Mouse (Mus musculus) layer of hippocampus, postnatal 14 days (tissue): ENCODE results near the gene Zbed4. TPM values are rescaled to one million over a fixed set of nuclear protein-coding genes. Genes with fewer than 3 reads are reported as not detected.

ENCODE experiments used
- total RNA-seq, 2 experiments: library from RNA; stranded (reverse); gene quantifications; 2 replicates each; pipeline ENCODE4 v1.2.3; 2021

Gene Zbed4
- total RNA-seq, 2 experiments from 2014 or later = 12.9 to 13.5 TPM

Other genes starting within 250 kb of the Zbed4 start
- gene Zdhhc25, start 151.4 kb upstream of the Zbed4 start, total RNA-seq = not detected
- 10 to 100 TPM; 50.1 to 50.2 TPM for gene Brd1, start 17.4 kb upstream of the Zbed4 start, total RNA-seq
- gene Alg12, start 67.7 kb downstream of the Zbed4 start, total RNA-seq = 10 to 100 TPM in 1 of 2 experiments, 1 to 10 TPM in 1; 9.2 to 12.0 TPM
- gene Creld2, start 68.0 kb downstream of the Zbed4 start, total RNA-seq = 10 to 100 TPM; 17.3 to 26.1 TPM
- gene Pim3, start 110.5 kb downstream of the Zbed4 start, total RNA-seq = 10 to 100 TPM; 40.8 to 48.4 TPM
- gene Ttll8, start 202.8 kb downstream of the Zbed4 start, total RNA-seq = 1 to 10 TPM; 2.0 to 2.9 TPM
- gene Mlc1, start 227.3 kb downstream of the Zbed4 start, total RNA-seq = 100 to 1,000 TPM; 132 to 137 TPM
- not detected for gene Mov10l1, start 231.2 kb downstream of the Zbed4 start, total RNA-seq